Mouse (Mus musculus) spleen, adult 2 months (tissue): ENCODE data around the gene Gm28038.

Source experiments
- CTCF ChIP-seq: fragments of 200-500 bp; IDR thresholded peaks from 2 replicates; pipeline ENCODE4 v1.5.1; 2011; ENCODE audit warnings: mild to moderate bottlenecking, inconsistent platforms; ENCODE audit not compliant: insufficient read depth, insufficient read length, insufficient replicate concordance; ENCODE audit errors: extremely low read depth
- POLR2A ChIP-seq: fragments of 200-500 bp; IDR thresholded peaks from 2 replicates; pipeline ENCODE4 v1.6.1; 2011; ENCODE audit warnings: low read depth, low read length, inconsistent platforms

DNA sequence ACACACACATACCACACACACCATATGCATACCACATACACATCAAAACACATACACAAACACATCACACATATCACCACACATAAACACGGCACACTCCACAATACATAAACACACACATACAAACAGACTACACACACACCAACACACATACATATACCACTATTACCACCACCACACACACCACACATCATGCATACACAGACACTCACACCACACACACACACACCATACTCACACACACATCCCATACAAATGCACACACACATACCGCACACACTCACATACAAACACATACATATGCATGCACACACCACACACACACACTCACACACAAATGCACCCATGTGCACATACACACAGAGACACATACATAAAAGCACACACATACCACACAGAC, 13.4 kb upstream of the Gm28038 start:
- TF ChIP-seq CTCF = no peak
- TF ChIP-seq POLR2A = no peak
